Mouse (Mus musculus) left cerebral cortex, adult 2 months (tissue): Measurements from ENCODE around the gene Ngp. TPM values are rescaled to one million over a fixed set of nuclear protein-coding genes. Genes with fewer than 3 reads are reported as not detected.
"Not testable (repeated sequence)": the region's sequence is repeated elsewhere in the genome, so short reads cannot be mapped to it uniquely, and the experiment has no call there.

Source experiments
- DNase-seq, 2 experiments: peaks; one replicate each; pipeline ENCODE4 v3.0.0; 2021 to 2022; ENCODE audit warnings: low spot score in 2 of 2, mixed read lengths in 1 of 2; ENCODE audit errors: extremely low spot score in 1 of 2
- H3K27ac ChIP-seq: fragments of 200-600 bp; 2 replicates; pipeline ENCODE4 v1.8.1; 2022
- H3K4me3 ChIP-seq: fragments of 200-600 bp; 2 replicates; pipeline ENCODE4 v1.8.1; 2022
- CTCF ChIP-seq: fragments of 200-600 bp; IDR thresholded peaks from 2 replicates; pipeline ENCODE4 v1.8.1; 2022; ENCODE audit warnings: antibody characterized with exemption, mild to moderate bottlenecking, moderate library complexity
- intact Hi-C: fragments of 180-260 bp; cut with DNase I; formaldehyde crosslinking; loops from one replicate; pipeline ENCODE4 v1.15.1; 2025
- total RNA-seq, 2 experiments: library from RNA; stranded (reverse); gene quantifications; 2 replicates each; pipeline ENCODE4 v1.2.3; 2021

Gene Ngp
- total RNA-seq, 2 experiments from 2014 or later: 0.57 TPM; not detected in 1

DNA sequence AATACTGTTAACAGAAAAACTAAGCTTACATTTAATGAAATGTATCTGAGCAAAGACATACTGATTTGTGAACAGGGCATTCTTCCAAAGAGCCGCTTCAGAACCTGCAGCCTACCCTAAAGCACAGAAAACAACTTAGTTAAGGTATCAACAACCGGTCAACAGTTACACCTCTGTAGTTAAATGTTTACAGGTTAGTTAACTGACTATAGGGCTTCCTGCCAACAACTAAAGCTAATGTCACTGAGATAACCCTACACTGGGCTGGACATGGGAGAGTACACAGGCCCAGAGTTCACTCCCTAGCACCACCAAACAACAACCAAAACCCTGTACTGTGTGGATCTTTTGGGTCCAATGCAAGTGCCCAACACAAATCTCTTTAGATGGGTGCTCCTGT is 16.8 kb upstream of the Ngp start:
- no peak for TF ChIP-seq CTCF
- no peak overlapping the region for H3K4me3 ChIP-seq
- DNase-seq: no peak
- intact Hi-C loops: no loop called here
- H3K27ac ChIP-seq: no peak overlapping the region

DNA sequence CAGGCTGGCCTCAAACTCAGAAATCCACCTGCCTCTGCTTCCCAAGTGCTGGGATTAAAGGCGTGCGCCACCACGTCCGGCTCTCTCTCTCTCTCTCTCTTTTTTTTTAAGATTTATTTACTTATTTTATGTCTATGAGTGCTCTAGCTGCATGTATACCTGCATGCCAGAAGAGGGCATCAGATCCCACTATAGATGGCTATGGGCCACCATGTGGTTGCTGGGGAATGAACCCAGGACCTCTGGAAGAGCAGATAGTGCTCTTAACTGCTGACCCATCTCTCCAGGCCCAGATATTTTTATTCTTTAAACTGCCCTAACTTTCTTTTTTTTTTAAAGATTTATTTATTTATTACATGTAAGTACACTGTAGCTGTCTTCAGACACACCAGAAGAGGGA is 16.3 kb upstream of the Ngp start:
- H3K27ac ChIP-seq, intact Hi-C loops, DNase-seq, H3K4me3 ChIP-seq: not testable (repeated sequence)

DNA sequence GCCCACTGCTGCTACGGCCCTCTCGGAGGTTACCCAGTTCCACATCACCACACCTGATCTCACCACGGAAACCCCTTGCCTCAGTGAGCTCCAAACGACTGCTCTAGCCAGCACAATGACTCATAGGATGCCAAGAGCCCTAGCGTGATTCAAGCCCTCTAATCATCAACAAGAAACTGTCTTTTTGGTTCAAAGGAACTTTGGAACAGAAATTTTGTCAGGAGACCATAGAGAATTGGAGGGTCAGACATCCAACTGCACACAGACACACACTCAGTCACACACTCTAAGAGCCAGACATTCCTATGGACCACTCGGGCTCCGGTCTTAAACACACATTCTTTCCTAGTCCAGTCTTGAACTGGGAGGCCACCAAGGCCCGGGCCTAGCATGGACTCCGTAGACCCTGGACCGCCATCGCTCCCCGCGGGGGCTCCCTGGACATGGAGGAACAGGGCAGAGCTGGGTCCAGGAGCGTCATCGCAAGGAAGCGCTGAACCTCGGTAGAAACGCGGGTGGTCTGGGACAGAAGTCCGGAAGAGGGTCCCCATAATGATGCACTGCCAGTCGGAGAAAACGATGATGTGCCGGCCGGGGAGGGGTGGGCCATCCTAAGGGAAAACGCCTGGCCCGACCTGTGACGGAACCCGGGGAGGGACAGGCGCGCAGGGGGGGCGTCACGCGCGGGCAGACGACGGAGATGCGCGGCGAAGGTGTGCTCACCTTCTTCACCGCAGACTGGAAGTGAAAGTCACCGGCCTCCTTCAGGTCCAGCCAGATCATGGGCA is 12.0 kb upstream of the Ngp start:
- no peak for TF ChIP-seq CTCF
- Histone ChIP-seq H3K4me3 (peak overlapping the region; percentile 96), H3K27ac (peak overlapping the region; percentile 93)
- no peak for DNase-seq
- intact Hi-C loops: loop anchor here (1.0 to 2.0 kb wide), 2 partner anchors 75 to 125 kb away; partner anchors contain the start of genes Scap and Setd2

DNA sequence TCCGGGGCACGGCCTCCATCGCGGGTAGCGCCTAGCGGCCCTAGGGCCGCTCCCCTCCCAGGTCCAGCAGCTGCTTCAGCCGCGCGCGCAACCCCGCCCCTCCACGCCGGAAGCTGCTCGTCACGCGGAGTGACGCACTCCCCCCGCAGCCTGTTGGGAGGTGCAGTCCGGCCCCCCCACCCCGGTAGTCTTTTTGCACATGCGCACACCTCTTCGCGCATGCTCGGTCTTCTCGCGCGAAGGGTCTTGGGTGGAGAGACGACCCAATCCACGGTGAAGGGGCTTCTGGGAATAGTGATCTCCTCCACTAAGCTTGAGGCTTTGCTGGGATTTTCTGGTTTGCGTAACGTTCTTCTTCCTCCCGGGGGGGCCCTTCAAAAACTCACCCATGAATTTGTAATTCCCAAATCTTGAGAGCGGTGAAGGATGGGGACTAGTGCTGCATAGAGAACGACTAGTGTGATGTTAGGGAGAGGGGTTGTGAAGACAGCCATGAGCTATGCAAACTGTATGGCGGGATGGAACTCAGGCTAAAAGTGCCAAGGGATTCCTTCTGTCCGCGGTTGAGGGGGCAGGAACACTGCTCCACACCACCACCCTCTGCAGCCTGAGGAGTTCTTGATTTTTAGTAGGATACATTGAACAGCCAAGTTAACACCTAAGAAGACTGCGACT is 11.3 kb upstream of the Ngp start, which contains the start of gene Ptpn23:
Ptpn23 (minus strand) TSS at position 115 of the 675 bp plus-strand sequence.
- no peak; the same call in 1 of the 2 replicates for TF ChIP-seq CTCF
- peak within 1 kb of the TSS; percentile 96 for H3K4me3 ChIP-seq
- intact Hi-C loops: loop anchor here (1.0 to 2.0 kb wide), 2 partner anchors 75 to 124 kb away; partner anchors contain the start of genes Scap and Setd2
- DNase-seq: peak; percentile 94 to 95
- peak within 1 kb of the TSS; percentile 93 for H3K27ac ChIP-seq

- intact Hi-C loops: loop anchor here (1.0 to 5.0 kb wide), 4 partner anchors 220 to 461 kb away; no protein-coding TSS in a partner anchor
- Histone ChIP-seq H3K27ac (no peak overlapping the region), H3K4me3 (no peak overlapping the region)
- DNase-seq: peak; percentile 70 to 73
- TF ChIP-seq CTCF: peak; percentile 74
These were observed 8.3 kb upstream of the Ngp start for GRCm38 (mm10) chr9:110410908-110411887.

GRCm38 (mm10) chr9:110412926-110413325 is 6.6 kb upstream of the Ngp start:
- H3K27ac ChIP-seq: no peak overlapping the region
- intact Hi-C loops: loop anchor here (5.0 kb wide), 1 partner anchor 459 kb away; no protein-coding TSS in a partner anchor
- TF ChIP-seq CTCF: no peak
- DNase-seq: no peak
- H3K4me3 ChIP-seq: no peak overlapping the region

DNA sequence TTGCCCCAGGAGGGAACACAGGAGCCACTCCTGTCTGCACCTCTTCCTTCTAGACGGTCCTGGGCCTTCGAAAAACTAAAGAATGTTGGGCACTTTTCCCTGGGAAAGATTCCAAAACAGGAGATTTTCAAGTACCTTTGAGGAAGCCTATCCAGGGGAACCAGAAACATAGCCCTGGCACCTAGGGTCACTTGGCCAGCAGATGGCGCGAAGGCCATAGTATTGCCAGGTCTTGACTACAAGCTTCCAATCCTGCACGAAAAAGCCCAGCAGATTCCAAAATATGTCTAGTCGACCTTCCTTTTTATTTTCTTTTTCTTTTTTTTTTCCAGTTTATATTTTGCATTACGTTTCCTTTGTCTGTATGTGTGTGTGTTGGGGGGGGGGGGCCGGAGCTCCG is 5.8 kb upstream of the Ngp start:
- peak; percentile 48 for TF ChIP-seq CTCF
- Histone ChIP-seq H3K4me3 (no peak overlapping the region), H3K27ac (no peak overlapping the region)
- no peak for DNase-seq
- intact Hi-C loops: loop anchor here (5.0 kb wide), 1 partner anchor 459 kb away; no protein-coding TSS in a partner anchor

- intact Hi-C loops: no loop called here
- no peak overlapping the region for H3K4me3 ChIP-seq
- peak; percentile 26 to 41 for DNase-seq
- no peak for TF ChIP-seq CTCF
- H3K27ac ChIP-seq: no peak overlapping the region; the same call in 1 of the 2 replicates
These were observed 11.7 kb downstream of the Ngp start for GRCm38 (mm10) chr9:110431241-110431640.

DNA sequence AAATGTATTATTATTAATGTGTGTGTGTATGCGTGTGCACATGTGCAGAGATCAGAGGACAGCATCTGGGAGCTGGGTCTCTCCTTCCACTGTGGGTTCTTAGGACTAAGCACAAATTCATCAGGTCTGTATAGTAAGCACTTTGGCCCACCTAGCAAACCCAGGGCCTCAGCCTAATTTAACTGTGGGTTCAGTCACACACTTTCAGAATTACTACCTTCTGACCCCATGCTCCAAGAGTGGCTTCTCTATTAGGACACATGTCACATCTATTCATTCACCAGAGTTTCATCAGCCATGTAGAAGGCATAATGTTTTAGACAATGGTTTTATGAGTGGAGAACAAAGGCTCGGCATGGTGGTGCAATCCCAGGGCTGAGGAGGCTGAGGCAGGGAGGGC is 13.5 kb downstream of the Ngp start:
- Histone ChIP-seq H3K27ac (no peak overlapping the region), H3K4me3 (no peak overlapping the region)
- TF ChIP-seq CTCF: no peak
- intact Hi-C loops: no loop called here
- DNase-seq: no peak

- intact Hi-C loops: no loop called here
These were observed 16.5 kb downstream of the Ngp start for GRCm38 (mm10) chr9:110436041-110436440.

GRCm38 (mm10) chr9:110440049-110440448 is 20.5 kb downstream of the Ngp start:
- H3K27ac ChIP-seq: no peak overlapping the region
- intact Hi-C loops: no loop called here
- peak; percentile 3 for TF ChIP-seq CTCF
- no peak overlapping the region for H3K4me3 ChIP-seq
- no peak for DNase-seq

More at GRCm38 (mm10) chr9:110436041-110436440, 16.5 kb downstream of the Ngp start:
- no peak for DNase-seq
- H3K27ac ChIP-seq: no peak overlapping the region
- H3K4me3 ChIP-seq: no peak overlapping the region
- TF ChIP-seq CTCF: no peak
